In the genomic region with DNA sequence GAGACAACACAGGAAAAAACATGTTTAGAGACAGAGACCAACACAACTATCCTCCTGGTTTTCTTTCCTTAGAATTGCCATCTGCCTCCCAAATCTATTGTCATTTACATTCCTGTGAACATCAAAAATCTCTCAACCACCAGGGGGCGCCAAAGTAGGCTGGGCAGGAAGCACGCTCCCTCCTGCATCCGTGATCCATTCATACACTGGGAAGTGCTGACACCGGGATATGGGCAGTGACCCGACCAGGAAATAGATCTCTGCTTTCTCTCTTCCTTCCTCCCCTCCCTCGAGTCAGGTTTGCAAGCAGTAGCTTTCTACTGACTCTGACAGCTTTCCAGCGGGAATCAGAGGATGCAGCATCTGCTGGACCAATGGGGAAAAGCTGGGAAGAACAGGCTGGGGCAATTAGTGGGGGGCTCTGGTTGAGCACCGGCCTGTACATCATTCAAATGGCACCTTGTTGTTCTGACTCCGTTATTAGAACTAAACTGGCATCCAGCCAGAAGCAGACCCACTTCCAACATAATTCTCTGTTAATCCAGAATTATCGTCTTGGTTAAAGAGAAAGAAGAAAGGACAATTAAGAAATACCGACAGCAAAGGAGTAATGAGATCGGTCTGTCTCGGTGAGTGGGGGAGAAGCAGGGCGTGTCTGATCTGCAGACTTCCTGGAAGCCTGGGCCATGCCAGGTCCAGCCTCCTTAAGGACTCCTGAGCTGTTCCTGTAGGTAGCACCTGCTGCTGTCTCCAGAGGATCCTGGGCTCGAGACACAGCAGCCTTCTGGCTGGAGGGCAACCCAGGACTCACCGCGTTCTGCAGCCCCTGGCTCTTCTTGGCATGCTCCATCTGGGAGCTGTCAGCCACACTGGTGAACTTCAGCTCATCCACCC, we compare ENCODE assay signal across 9 mouse cellular contexts. TPM values are rescaled to one million over a fixed set of nuclear protein-coding genes. Genes with fewer than 3 reads are reported as not detected.
DNase-seq lines count a peak whose midpoint lies in the region; ATAC-seq and TF ChIP-seq lines count a peak whose summit lies in the region.
"Had no signal": no experiment of that assay in that cellular context is flagged by ENCODE, and none has a peak within 500 bp of the region (broad histone marks: within the 10 kb centered on the region; RNA-seq: fewer than 3 reads in every experiment).

No protein-coding gene starts in this region.

- H3K4me1 ChIP-seq in embryonic fibroblast, embryonic 13.5 days (ENCODE audit: control insufficient read depth, insufficient read depth, low read length): no peaks in the 10 kb centered on the region

- no peak for TF ChIP-seq POLR2A in embryonic fibroblast, embryonic 13.5 days (IDR thresholded peaks at IDR 0.05; ENCODE audit: low read depth, low read length)

- no peak overlapping the region for H3K27ac ChIP-seq in embryonic fibroblast, embryonic 13.5 days (ENCODE audit: insufficient read depth, low read length)

- intact Hi-C loops in heart, postnatal 10 days (cut with DNase I): loop anchor here (5.0 kb wide), 1 partner anchor 36 kb away; a partner anchor contains a TSS

- no peak overlapping the region for H3K4me3 ChIP-seq in embryonic fibroblast, embryonic 13.5 days (ENCODE audit: insufficient read depth, low read length)
- H3K4me3 ChIP-seq: erythroblast, embryonic 14.5 days had no signal

- DNase-seq in gastrocnemius, adult 18-20 months (ENCODE audit: low spot score): peak; percentile 80
- no peak for DNase-seq in gastrocnemius, postnatal 25 days
- peak; percentile 64 for DNase-seq in adipocyte (ENCODE audit: low spot score)
- DNase-seq in heart, postnatal 10 days: peak; percentile 76 to 86
- DNase-seq in left cerebral cortex, adult 11 months (ENCODE audit: low spot score): peak; percentile 59
- peak; percentile 68 to 93 for DNase-seq in spleen, postnatal 4 days (ENCODE audit: low spot score in 2 of 2)

- peak; percentile 65 for ATAC-seq in megakaryocyte progenitor cell, adult 5-6 weeks (replicated peaks; ENCODE audit: poor library complexity)

- peak; percentile 71; the same call in 1 of the 2 replicates for TF ChIP-seq CTCF in embryonic fibroblast, embryonic 13.5 days (IDR thresholded peaks at IDR 0.05; ENCODE audit: borderline replicate concordance, insufficient read depth, low read length)

RNA-seq across cellular contexts. Expression of a gene that starts 33.1 kb away (rescaled TPM):
- 1,000 to 10,000 TPM; 1,001 to 1,024 TPM for total RNA-seq in gastrocnemius, adult 18-20 months (2021)
- total RNA-seq in gastrocnemius, postnatal 25 days (2021): 1,000 to 10,000 TPM in 1 of 2 experiments, 100 to 1,000 TPM in 1; 752 to 1,010 TPM
- polyA plus RNA-seq in embryonic fibroblast, embryonic 13.5 days (2011; ENCODE audit: insufficient read length, low read depth, missing spikeins): 0.15 and 0.21 TPM in 2 replicates
- total RNA-seq in heart, postnatal 10 days (2021): 100 to 1,000 TPM; 290 to 325 TPM
- 0.39 TPM in 1 of 2 replicates, not detected in the other for total RNA-seq in megakaryocyte progenitor cell, adult 5-6 weeks (2015)
- total RNA-seq in megakaryocyte progenitor cell, adult 5-6 weeks (2017): 0.46 and 1.6 TPM in 2 replicates

RNA-seq across cellular contexts. Expression of a gene that starts 40.2 kb away (rescaled TPM):
- total RNA-seq in gastrocnemius, adult 18-20 months (2021): 1 to 10 TPM; 3.3 to 3.7 TPM
- 1 to 10 TPM; 4.1 to 5.3 TPM for total RNA-seq in gastrocnemius, postnatal 25 days (2021)
- 14.9 and 18.2 TPM in 2 replicates for polyA plus RNA-seq in embryonic fibroblast, embryonic 13.5 days (2011; ENCODE audit: insufficient read length, low read depth, missing spikeins)
- total RNA-seq in heart, postnatal 10 days (2021): 10 to 100 TPM; 20.7 to 23.8 TPM
- total RNA-seq in megakaryocyte progenitor cell, adult 5-6 weeks (2015): 65.7 and 71.0 TPM in 2 replicates
- total RNA-seq in megakaryocyte progenitor cell, adult 5-6 weeks (2017): 48.4 and 53.7 TPM in 2 replicates

Comparison
In these comparisons a context has a peak if more than half of its experiments do, and no peak if none do; other contexts are left out.
1. RNA of a gene that starts 33.1 kb away (total RNA-seq): 1,001 to 1,024 TPM in gastrocnemius, adult 18-20 months, 752 to 1,010 TPM in gastrocnemius, postnatal 25 days and 290 to 325 TPM in heart, postnatal 10 days; 0.39 to 1.6 TPM in megakaryocyte progenitor cell, adult 5-6 weeks; every median in the first group is over 100 times any median in the second.